Comparison of ENCODE assay signal across 26 mouse cellular contexts in the genomic region with DNA sequence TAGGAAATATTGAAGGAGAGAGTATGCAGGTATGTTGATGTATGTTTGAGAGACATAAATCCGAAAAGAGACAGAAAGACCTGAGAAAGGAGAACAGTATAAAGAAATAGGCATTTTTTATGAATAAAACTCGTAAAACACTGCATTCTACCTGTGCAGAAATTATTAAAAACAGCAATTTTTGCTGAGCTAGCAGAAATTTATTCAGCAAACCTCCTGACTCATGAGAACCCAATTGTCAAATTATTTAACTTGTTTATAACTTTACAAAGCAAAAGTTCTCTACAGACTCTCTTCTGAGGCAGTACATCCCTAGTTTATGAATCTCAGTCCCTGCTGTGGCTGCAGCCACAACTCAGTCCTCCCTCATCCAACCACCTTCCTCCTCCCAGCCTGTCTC.
DNase-seq lines count a peak whose midpoint lies in the region; ATAC-seq and TF ChIP-seq lines count a peak whose summit lies in the region.
"Had no signal": no experiment of that assay in that cellular context is flagged by ENCODE, and none has a peak within 500 bp of the region (broad histone marks: within the 10 kb centered on the region; RNA-seq: fewer than 3 reads in every experiment).

No protein-coding gene starts in this region.

- H3K36me3 ChIP-seq in midbrain, embryonic 10.5 days: no peaks in the 10 kb centered on the region
- H3K36me3 ChIP-seq in midbrain, embryonic 14.5 days (ENCODE audit: control insufficient read depth, insufficient read depth, low read length): no peaks in the 10 kb centered on the region
- no peaks in the 10 kb centered on the region for H3K36me3 ChIP-seq in midbrain, embryonic 12.5 days
- H3K36me3 ChIP-seq in midbrain, embryonic 13.5 days: no peaks in the 10 kb centered on the region
- no peaks in the 10 kb centered on the region for H3K36me3 ChIP-seq in MEL (ENCODE audit: control insufficient read depth in 1 of 2, insufficient read depth in 2 of 2, low read length in 2 of 2)
- H3K36me3 ChIP-seq: embryonic facial prominence, embryonic 13.5 days; embryonic facial prominence, embryonic 15.5 days; forebrain, embryonic 10.5 days; forebrain, embryonic 12.5 days; G1E had no signal

- no peak for ATAC-seq in midbrain, embryonic 14.5 days (ENCODE audit: low FRiP score, low TSS enrichment)
- 0 out of 2 replicates have a peak, but pooled peaks have one; percentile 38 for ATAC-seq in midbrain, embryonic 12.5 days (ENCODE audit: low FRiP score, low read depth)
- no peak for ATAC-seq in midbrain, embryonic 13.5 days
- ATAC-seq: CD4-positive, CD25-positive, alpha-beta regulatory T cell, adult 4 months; forebrain, embryonic 14.5 days; forebrain, embryonic 16.5 days had no signal

- TF ChIP-seq RAD21 in MEL (IDR thresholded peaks at IDR 0.05; ENCODE audit: low read depth, low read length): no peak

- no peak for TF ChIP-seq POLR2A in MEL (IDR thresholded peaks at IDR 0.05; ENCODE audit: control insufficient read depth in 1 of 2, insufficient read depth in 1 of 2, low read depth in 1 of 2, low read length in 2 of 2, poor library complexity in 1 of 2)

- H3K79me2 ChIP-seq in MEL (ENCODE audit: control insufficient read depth, insufficient read depth, low read length, poor library complexity): no peaks in the 10 kb centered on the region

- no peak overlapping the region for H3K4me2 ChIP-seq in midbrain, embryonic 14.5 days (ENCODE audit: low read length)
- H3K4me2 ChIP-seq in midbrain, embryonic 12.5 days (replicated peaks): no peak overlapping the region
- no peak overlapping the region for H3K4me2 ChIP-seq in midbrain, embryonic 13.5 days (replicated peaks)
- H3K4me2 ChIP-seq: embryonic facial prominence, embryonic 13.5 days; embryonic facial prominence, embryonic 15.5 days; forebrain, embryonic 12.5 days had no signal

- peaks cover 17% of the 10 kb centered on the region for H3K4me1 ChIP-seq in midbrain, embryonic 10.5 days
- H3K4me1 ChIP-seq in midbrain, embryonic 14.5 days (ENCODE audit: control insufficient read depth, insufficient read depth, low read length): no peaks in the 10 kb centered on the region
- peaks cover 2% of the 10 kb centered on the region; the same call in 1 of the 2 replicates for H3K4me1 ChIP-seq in midbrain, embryonic 12.5 days
- no peaks in the 10 kb centered on the region for H3K4me1 ChIP-seq in midbrain, embryonic 13.5 days (replicated peaks)
- H3K4me1 ChIP-seq in MEL (ENCODE audit: control insufficient read depth in 1 of 2, insufficient read depth in 2 of 2, low read length in 2 of 2): no peaks in the 10 kb centered on the region
- H3K4me1 ChIP-seq: embryonic facial prominence, embryonic 13.5 days; embryonic facial prominence, embryonic 15.5 days; forebrain, embryonic 12.5 days had no signal

- WGBS in midbrain, embryonic 10.5 days: 84% methylated on average over 2 of the region's 2 CpGs
- 93% methylated on average over 2 of the region's 2 CpGs for WGBS in midbrain, embryonic 14.5 days
- WGBS in midbrain, embryonic 12.5 days: 87% methylated on average over 2 of the region's 2 CpGs
- 91% methylated on average over 2 of the region's 2 CpGs for WGBS in midbrain, embryonic 13.5 days

- no peak for DNase-seq in midbrain, embryonic 10.5 days (ENCODE audit: low spot score)
- DNase-seq in midbrain, embryonic 14.5 days: no peak
- DNase-seq in MEL (ENCODE audit: low read depth, low spot score): no peak
- DNase-seq in spleen, postnatal 4 days (ENCODE audit: low spot score in 2 of 2): no peak
- DNase-seq: adrenal gland, adult 2 months; adrenal gland, postnatal 10 days; adrenal gland, postnatal 25 days; B cell, adult 2 months; cerebellum, adult 11 months; cerebellum, adult 18-20 months; cerebellum, adult 8-10 months; cerebellum, adult 9-11 months; cerebellum, postnatal 14 days; cerebellum, postnatal 36 days; embryo, embryonic 11 days had no signal

- no peaks in the 10 kb centered on the region for H3K9me3 ChIP-seq in midbrain, embryonic 10.5 days (replicated peaks)
- no peaks in the 10 kb centered on the region for H3K9me3 ChIP-seq in midbrain, embryonic 14.5 days (ENCODE audit: control insufficient read depth, low read length)
- H3K9me3 ChIP-seq in midbrain, embryonic 12.5 days: no peaks in the 10 kb centered on the region
- no peaks in the 10 kb centered on the region for H3K9me3 ChIP-seq in midbrain, embryonic 13.5 days
- no peaks in the 10 kb centered on the region for H3K9me3 ChIP-seq in MEL (replicated peaks; ENCODE audit: insufficient read depth, low read length)
- H3K9me3 ChIP-seq: embryonic facial prominence, embryonic 13.5 days; embryonic facial prominence, embryonic 15.5 days; forebrain, embryonic 10.5 days; forebrain, embryonic 12.5 days had no signal

- H3K4me3 ChIP-seq in midbrain, embryonic 10.5 days: no peak overlapping the region
- H3K4me3 ChIP-seq in midbrain, embryonic 14.5 days (replicated peaks; ENCODE audit: low read depth, low read length): no peak overlapping the region
- no peak overlapping the region for H3K4me3 ChIP-seq in midbrain, embryonic 12.5 days
- no peak overlapping the region for H3K4me3 ChIP-seq in midbrain, embryonic 13.5 days (replicated peaks)
- no peak overlapping the region for H3K4me3 ChIP-seq in MEL (ENCODE audit: control insufficient read depth in 1 of 2, insufficient read depth in 1 of 2, low read depth in 2 of 2, low read length in 2 of 2)
- H3K4me3 ChIP-seq: embryonic facial prominence, embryonic 13.5 days; embryonic facial prominence, embryonic 15.5 days; erythroblast, embryonic 14.5 days; forebrain, embryonic 10.5 days; forebrain, embryonic 12.5 days had no signal

- no peak for TF ChIP-seq EP300 in MEL (IDR thresholded peaks at IDR 0.05; ENCODE audit: low read depth in 1 of 2, low read length in 2 of 2)

- 0 out of 2 replicates have a peak overlapping the region, but pooled peaks have one; percentile 1 for H3K27ac ChIP-seq in midbrain, embryonic 10.5 days (replicated peaks)
- no peak overlapping the region for H3K27ac ChIP-seq in midbrain, embryonic 14.5 days (replicated peaks; ENCODE audit: low read depth, low read length)
- no peak overlapping the region for H3K27ac ChIP-seq in midbrain, embryonic 12.5 days (replicated peaks)
- H3K27ac ChIP-seq in midbrain, embryonic 13.5 days: no peak overlapping the region
- H3K27ac ChIP-seq in MEL (ENCODE audit: control insufficient read depth, low read depth, low read length): no peak overlapping the region
- H3K27ac ChIP-seq: embryonic facial prominence, embryonic 13.5 days; embryonic facial prominence, embryonic 15.5 days; forebrain, embryonic 12.5 days had no signal

- H3K27me3 ChIP-seq in midbrain, embryonic 10.5 days (ENCODE audit: low read depth, poor library complexity, severe bottlenecking): no peaks in the 10 kb centered on the region
- H3K27me3 ChIP-seq in midbrain, embryonic 14.5 days (ENCODE audit: control insufficient read depth, insufficient read depth, low read length): no peaks in the 10 kb centered on the region
- H3K27me3 ChIP-seq in midbrain, embryonic 12.5 days: no peaks in the 10 kb centered on the region
- H3K27me3 ChIP-seq in midbrain, embryonic 13.5 days: no peaks in the 10 kb centered on the region
- no peaks in the 10 kb centered on the region for H3K27me3 ChIP-seq in MEL (ENCODE audit: control insufficient read depth in 1 of 2, insufficient read depth in 2 of 2, low read length in 2 of 2)
- H3K27me3 ChIP-seq: embryonic facial prominence, embryonic 13.5 days; embryonic facial prominence, embryonic 15.5 days; forebrain, embryonic 12.5 days had no signal

- no peak for TF ChIP-seq CTCF in MEL (IDR thresholded peaks at IDR 0.05 in 2 of 3, conservative IDR thresholded peaks at IDR 0.05 in 1 of 3; ENCODE audit: control insufficient read depth in 1 of 3, insufficient read depth in 1 of 3, low read depth in 2 of 3, low read length in 3 of 3, poor library complexity in 1 of 3, severe bottlenecking in 1 of 3)

- H3K9ac ChIP-seq in midbrain, embryonic 14.5 days (replicated peaks; ENCODE audit: low read length): no peak overlapping the region
- H3K9ac ChIP-seq in midbrain, embryonic 12.5 days (replicated peaks): no peak overlapping the region
- no peak overlapping the region for H3K9ac ChIP-seq in midbrain, embryonic 13.5 days (replicated peaks)
- no peak overlapping the region for H3K9ac ChIP-seq in MEL (ENCODE audit: control insufficient read depth, low read depth, low read length, poor library complexity, severe bottlenecking)
- H3K9ac ChIP-seq: embryonic facial prominence, embryonic 13.5 days; embryonic facial prominence, embryonic 15.5 days; forebrain, embryonic 12.5 days had no signal

TF ChIP-seq in MEL, 35 proteins besides CTCF, POLR2A, EP300 and RAD21:
- TF ChIP-seq MAFK (IDR thresholded peaks at IDR 0.05; ENCODE audit: borderline replicate concordance, low read depth, low read length) (peak; percentile 85), CHD2 (IDR thresholded peaks at IDR 0.05; ENCODE audit: low read length) (no peak)
